Mouse (Mus musculus): ENCODE data around the gene Setd5.

DNA sequence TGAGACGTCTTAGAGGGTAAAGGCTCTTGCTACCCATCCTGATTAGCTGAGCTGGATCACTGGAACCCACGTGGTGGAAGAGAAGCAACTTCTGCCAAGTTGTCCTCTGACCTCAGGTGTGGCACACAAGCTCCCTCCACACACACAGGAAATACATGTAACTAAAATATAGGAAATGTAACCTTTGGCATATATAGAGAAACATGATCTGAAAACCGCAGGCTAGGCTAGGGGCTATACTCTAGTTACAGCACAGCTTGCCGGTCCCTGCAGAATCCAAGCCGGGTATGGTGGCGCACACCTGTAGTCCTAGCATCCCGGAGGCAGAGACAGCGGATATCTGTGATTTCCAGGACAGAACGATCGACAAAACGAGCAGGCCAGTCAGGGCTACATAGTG lies 31.6 kb upstream of the Setd5 start:
- TF ChIP-seq GATA1 (IDR thresholded peaks at IDR 0.05; ENCODE audit: borderline replicate concordance, low read length) (no peak), FLI1 (IDR thresholded peaks at IDR 0.05; ENCODE audit: low read length) (no peak)
